Mouse (Mus musculus): ENCODE results near the gene Vmn1r218. TPM values are rescaled to one million over a fixed set of nuclear protein-coding genes. Genes with fewer than 3 reads are reported as not detected.
"Not testable (repeated sequence)": the region's sequence is repeated elsewhere in the genome, so short reads cannot be mapped to it uniquely, and the experiment has no call there.

The Vmn1r218 gene
- total RNA-seq (2015) (not detected in 2 replicates), total RNA-seq (2017) (not detected in 2 replicates)

- no peak for ATAC-seq (replicated peaks; ENCODE audit: poor library complexity)
These were observed at the start of gene Vmn1r218 for GRCm38 (mm10) chr13:23133099-23133498. Gene Vmn1r218 (plus strand): TSS chr13:23133155.

GRCm38 (mm10) chr13:23094386-23094785 lies 38.6 kb upstream of the Vmn1r218 start:
- ATAC-seq (replicated peaks; ENCODE audit: poor library complexity) = no peak

GRCm38 (mm10) chr13:23118126-23118525 lies 14.8 kb upstream of the Vmn1r218 start, which contains the start of gene Vmn1r217:
Gene Vmn1r217 (minus strand): TSS chr13:23118226.
- not testable (repeated sequence) for ATAC-seq (replicated peaks; ENCODE audit: poor library complexity)

- no peak for ATAC-seq (replicated peaks; ENCODE audit: poor library complexity)
These were observed 12.3 kb upstream of the Vmn1r218 start for GRCm38 (mm10) chr13:23120611-23121010.

- ATAC-seq (replicated peaks; ENCODE audit: poor library complexity) = no peak
These were observed 546 bp downstream of the Vmn1r218 start for GRCm38 (mm10) chr13:23133501-23133900.

GRCm38 (mm10) chr13:23138880-23139279 lies 5.9 kb downstream of the Vmn1r218 start:
- ATAC-seq (replicated peaks; ENCODE audit: poor library complexity) = no peak

- no peak for ATAC-seq (replicated peaks; ENCODE audit: poor library complexity)
These were observed 24.9 kb downstream of the Vmn1r218 start for GRCm38 (mm10) chr13:23157848-23158247.

- no peak for ATAC-seq (replicated peaks; ENCODE audit: poor library complexity)
These were observed 26.1 kb downstream of the Vmn1r218 start, which contains the start of gene Vmn1r219 for GRCm38 (mm10) chr13:23159012-23159411. Gene Vmn1r219 (plus strand): TSS chr13:23159312.

- ATAC-seq (replicated peaks; ENCODE audit: poor library complexity) = not testable (repeated sequence)
These were observed 33.5 kb downstream of the Vmn1r218 start for GRCm38 (mm10) chr13:23166471-23166870.

- ATAC-seq (replicated peaks; ENCODE audit: poor library complexity) = no peak
These were observed 54.9 kb downstream of the Vmn1r218 start, which contains the start of gene Vmn1r220 for GRCm38 (mm10) chr13:23187875-23188274. Gene Vmn1r220 (minus strand): TSS chr13:23187975.

Other genes with a start within 250 kb of the Vmn1r218 start
- not detected in 2 replicates for gene Vmn1r212, start 248.9 kb upstream of the Vmn1r218 start, total RNA-seq (2015)
- not detected in 2 replicates for gene Vmn1r212, start 248.9 kb upstream of the Vmn1r218 start, total RNA-seq (2017)
- not detected in 2 replicates for gene Vmn1r213, start 125.5 kb upstream of the Vmn1r218 start, total RNA-seq (2015)
- gene Vmn1r213, start 125.5 kb upstream of the Vmn1r218 start, total RNA-seq (2017) = not detected in 2 replicates
- gene Vmn1r214, start 102.7 kb upstream of the Vmn1r218 start, total RNA-seq (2015) = not detected in 2 replicates
- gene Vmn1r214, start 102.7 kb upstream of the Vmn1r218 start, total RNA-seq (2017) = not detected in 2 replicates
- not detected in 2 replicates for gene Vmn1r215, start 65.1 kb upstream of the Vmn1r218 start, total RNA-seq (2015)
- gene Vmn1r215, start 65.1 kb upstream of the Vmn1r218 start, total RNA-seq (2017) = not detected in 2 replicates
- not detected in 2 replicates for gene Vmn1r217, start 14.9 kb upstream of the Vmn1r218 start, total RNA-seq (2015)
- not detected in 2 replicates for gene Vmn1r217, start 14.9 kb upstream of the Vmn1r218 start, total RNA-seq (2017)
- not detected in 2 replicates for gene Vmn1r219, start 26.2 kb downstream of the Vmn1r218 start, total RNA-seq (2015)
- not detected in 2 replicates for gene Vmn1r219, start 26.2 kb downstream of the Vmn1r218 start, total RNA-seq (2017)
- gene Vmn1r220, start 54.8 kb downstream of the Vmn1r218 start, total RNA-seq (2015) = not detected in 2 replicates
- gene Vmn1r220, start 54.8 kb downstream of the Vmn1r218 start, total RNA-seq (2017) = not detected in 2 replicates
- gene Vmn1r221, start 81.0 kb downstream of the Vmn1r218 start, total RNA-seq (2015) = not detected in 2 replicates
- not detected in 2 replicates for gene Vmn1r221, start 81.0 kb downstream of the Vmn1r218 start, total RNA-seq (2017)
- not detected in 2 replicates for gene Vmn1r222, start 102.8 kb downstream of the Vmn1r218 start, total RNA-seq (2015)
- not detected in 2 replicates for gene Vmn1r222, start 102.8 kb downstream of the Vmn1r218 start, total RNA-seq (2017)
- not detected in 2 replicates for gene Vmn1r223, start 114.0 kb downstream of the Vmn1r218 start, total RNA-seq (2015)
- not detected in 2 replicates for gene Vmn1r223, start 114.0 kb downstream of the Vmn1r218 start, total RNA-seq (2017)
- 21.9 and 24.3 TPM in 2 replicates for gene Zfp322a, start 236.1 kb downstream of the Vmn1r218 start, total RNA-seq (2015)
- gene Zfp322a, start 236.1 kb downstream of the Vmn1r218 start, total RNA-seq (2017) = 39.4 and 75.5 TPM in 2 replicates

All from megakaryocyte progenitor cell, adult 5-6 weeks (primary cell).